Comparison of ENCODE assay signal across 13 mouse cellular contexts in genomic region chr8:107448382-107448889, GRCm38 (mm10). TPM values are rescaled to one million over a fixed set of nuclear protein-coding genes. Genes with fewer than 3 reads are reported as not detected.
DNase-seq lines count a peak whose midpoint lies in the region; ATAC-seq lines count a peak whose summit lies in the region.
"Had no signal": no experiment of that assay in that cellular context is flagged by ENCODE, and none has a peak within 500 bp of the region (broad histone marks: within the 10 kb centered on the region; RNA-seq: fewer than 3 reads in every experiment).

No protein-coding gene starts in this region.

- DNase-seq in midbrain, embryonic 11.5 days (ENCODE audit: low spot score, missing footprints): peak; percentile 70
- DNase-seq in liver, embryonic 11.5 days (ENCODE audit: low spot score): no peak
- no peak for DNase-seq in cerebellum, postnatal 36 days
- no peak for DNase-seq in spleen, postnatal 36 days (ENCODE audit: low spot score in 2 of 2)
- no peak for DNase-seq in ovary, postnatal 36 days (ENCODE audit: low spot score)
- DNase-seq: adrenal gland, postnatal 14 days; cerebellum, postnatal 25 days; gastrocnemius, postnatal 25 days had no signal

- H3K36me3 ChIP-seq in midbrain, embryonic 11.5 days (ENCODE audit: control insufficient read depth, insufficient read depth, low read length): no peaks in the 10 kb centered on the region
- H3K36me3 ChIP-seq in midbrain, embryonic 15.5 days (replicated peaks): no peaks in the 10 kb centered on the region
- peaks cover 1% of the 10 kb centered on the region; the same call in 1 of the 2 replicates for H3K36me3 ChIP-seq in liver, embryonic 11.5 days (ENCODE audit: control insufficient read depth, insufficient read depth, low read length)

- WGBS in midbrain, embryonic 11.5 days: 72% methylated on average over 4 of the region's 4 CpGs
- WGBS in midbrain, embryonic 15.5 days: 71% methylated on average over 4 of the region's 4 CpGs
- WGBS in liver, embryonic 11.5 days: 70% methylated on average over 4 of the region's 4 CpGs

- ATAC-seq in midbrain, embryonic 11.5 days (ENCODE audit: low FRiP score): no peak
- ATAC-seq in midbrain, embryonic 15.5 days (replicated peaks): no peak
- peak; percentile 66 for ATAC-seq in erythroblast, adult 5-6 weeks (replicated peaks; ENCODE audit: low FRiP score, poor library complexity, severe bottlenecking)
- ATAC-seq in liver, embryonic 11.5 days (replicated peaks; ENCODE audit: low FRiP score): peak; percentile 80
- ATAC-seq: forebrain, embryonic 14.5 days had no signal

- H3K4me3 ChIP-seq in midbrain, embryonic 11.5 days (ENCODE audit: low read depth, low read length): no peak overlapping the region
- H3K4me3 ChIP-seq in midbrain, embryonic 15.5 days: no peak overlapping the region
- H3K4me3 ChIP-seq in liver, embryonic 11.5 days (ENCODE audit: low read depth, low read length): no peak overlapping the region
- H3K4me3 ChIP-seq: embryonic facial prominence, embryonic 13.5 days; heart, embryonic 13.5 days had no signal

- H3K4me2 ChIP-seq in midbrain, embryonic 11.5 days: no peak overlapping the region
- H3K4me2 ChIP-seq in midbrain, embryonic 15.5 days: no peak overlapping the region
- no peak overlapping the region for H3K4me2 ChIP-seq in liver, embryonic 11.5 days
- H3K4me2 ChIP-seq: embryonic facial prominence, embryonic 13.5 days; heart, embryonic 13.5 days had no signal

- no peak overlapping the region for H3K9ac ChIP-seq in midbrain, embryonic 11.5 days (ENCODE audit: low read length)
- H3K9ac ChIP-seq in midbrain, embryonic 15.5 days: no peak overlapping the region
- no peak overlapping the region for H3K9ac ChIP-seq in liver, embryonic 11.5 days (ENCODE audit: low read depth, low read length)
- H3K9ac ChIP-seq: embryonic facial prominence, embryonic 13.5 days; heart, embryonic 13.5 days had no signal

- no peaks in the 10 kb centered on the region for H3K27me3 ChIP-seq in midbrain, embryonic 11.5 days (ENCODE audit: control insufficient read depth, insufficient read depth, low read length)
- H3K27me3 ChIP-seq in midbrain, embryonic 15.5 days (replicated peaks): no peaks in the 10 kb centered on the region
- H3K27me3 ChIP-seq in liver, embryonic 11.5 days (replicated peaks; ENCODE audit: control insufficient read depth, insufficient read depth, low read length): no peaks in the 10 kb centered on the region
- H3K27me3 ChIP-seq: embryonic facial prominence, embryonic 13.5 days; heart, embryonic 13.5 days had no signal

- peaks cover 6% of the 10 kb centered on the region for H3K4me1 ChIP-seq in midbrain, embryonic 11.5 days (ENCODE audit: control insufficient read depth, insufficient read depth, low read length)
- no peaks in the 10 kb centered on the region for H3K4me1 ChIP-seq in midbrain, embryonic 15.5 days
- peaks cover 11% of the 10 kb centered on the region for H3K4me1 ChIP-seq in liver, embryonic 11.5 days (replicated peaks; ENCODE audit: control insufficient read depth, insufficient read depth, low read length)

- no peaks in the 10 kb centered on the region for H3K9me3 ChIP-seq in midbrain, embryonic 11.5 days (ENCODE audit: control insufficient read depth, low read length)
- H3K9me3 ChIP-seq in midbrain, embryonic 15.5 days: no peaks in the 10 kb centered on the region
- no peaks in the 10 kb centered on the region for H3K9me3 ChIP-seq in liver, embryonic 11.5 days (ENCODE audit: control insufficient read depth, low read length)
- H3K9me3 ChIP-seq: embryonic facial prominence, embryonic 13.5 days; heart, embryonic 13.5 days had no signal

- H3K27ac ChIP-seq in midbrain, embryonic 11.5 days (ENCODE audit: low read depth, low read length): no peak overlapping the region
- H3K27ac ChIP-seq in midbrain, embryonic 15.5 days: no peak overlapping the region
- H3K27ac ChIP-seq in liver, embryonic 11.5 days (ENCODE audit: low read depth, low read length): 0 out of 2 replicates have a peak overlapping the region, but pooled peaks have one; percentile 26
- H3K27ac ChIP-seq: heart, embryonic 13.5 days had no signal

RNA-seq across cellular contexts. Expression of gene Wwp2, which starts 12.3 kb away (rescaled TPM):
- polyA plus RNA-seq in midbrain, embryonic 11.5 days (2014; fragmentation: Nextera tagmentation; extraction: Ambion mirVana): 53.1 and 56.4 TPM in 2 replicates
- polyA plus RNA-seq in midbrain, embryonic 15.5 days (2015; fragmentation: Nextera tagmentation; extraction: Ambion mirVana): 43.0 and 44.3 TPM in 2 replicates
- total RNA-seq in erythroblast, adult 5-6 weeks (2015; ENCODE audit: low replicate concordance): 114 and 130 TPM in 2 replicates
- total RNA-seq in erythroblast, adult 5-6 weeks (2017; ENCODE audit: low replicate concordance): 192 and 196 TPM in 2 replicates
- polyA plus RNA-seq in liver, embryonic 11.5 days (2014; fragmentation: Nextera tagmentation; extraction: Ambion mirVana): 37.6 and 40.2 TPM in 2 replicates

RNA-seq across cellular contexts. Expression of gene Nob1, which starts 23.6 kb away (rescaled TPM):
- 69.5 and 81.7 TPM in 2 replicates for polyA plus RNA-seq in midbrain, embryonic 11.5 days (2014; fragmentation: Nextera tagmentation; extraction: Ambion mirVana)
- polyA plus RNA-seq in midbrain, embryonic 15.5 days (2015; fragmentation: Nextera tagmentation; extraction: Ambion mirVana): 68.0 and 70.0 TPM in 2 replicates
- total RNA-seq in erythroblast, adult 5-6 weeks (2015; ENCODE audit: low replicate concordance): 6.5 and 8.2 TPM in 2 replicates
- total RNA-seq in erythroblast, adult 5-6 weeks (2017; ENCODE audit: low replicate concordance): 2.0 and 6.4 TPM in 2 replicates
- 92.9 and 93.3 TPM in 2 replicates for polyA plus RNA-seq in liver, embryonic 11.5 days (2014; fragmentation: Nextera tagmentation; extraction: Ambion mirVana)

RNA-seq across cellular contexts. Expression of gene Nqo1, which starts 45.4 kb away (rescaled TPM):
- 6.7 and 7.9 TPM in 2 replicates for polyA plus RNA-seq in midbrain, embryonic 11.5 days (2014; fragmentation: Nextera tagmentation; extraction: Ambion mirVana)
- polyA plus RNA-seq in midbrain, embryonic 15.5 days (2015; fragmentation: Nextera tagmentation; extraction: Ambion mirVana): 4.1 and 5.5 TPM in 2 replicates
- 10.2 and 15.0 TPM in 2 replicates for total RNA-seq in erythroblast, adult 5-6 weeks (2015; ENCODE audit: low replicate concordance)
- 10.7 and 17.1 TPM in 2 replicates for total RNA-seq in erythroblast, adult 5-6 weeks (2017; ENCODE audit: low replicate concordance)
- polyA plus RNA-seq in liver, embryonic 11.5 days (2014; fragmentation: Nextera tagmentation; extraction: Ambion mirVana): 12.5 and 15.9 TPM in 2 replicates

Comparison
In these comparisons a context has a peak if more than half of its experiments do, and no peak if none do; other contexts are left out.
1. ATAC-seq: peak in erythroblast, adult 5-6 weeks (single experiment) and liver, embryonic 11.5 days (single experiment); none in midbrain, embryonic 11.5 days (single experiment) and midbrain, embryonic 15.5 days (single experiment).